Mouse (Mus musculus) megakaryocyte-erythroid progenitor cell, adult 5-6 weeks (primary cell): ENCODE data around the gene Fgfr2. TPM values are rescaled to one million over a fixed set of nuclear protein-coding genes. Genes with fewer than 3 reads are reported as not detected.

Experiments
- ATAC-seq: replicated peaks from 2 replicates; pipeline ENCODE4 v1.8.0; 2016; ENCODE audit warnings: mild to moderate bottlenecking, inconsistent platforms; ENCODE audit not compliant: severe bottlenecking, poor library complexity, low FRiP score, low TSS enrichment
- total RNA-seq, 2 experiments: library from RNA; stranded (forward) in 1 of 2; stranded (reverse) in 1 of 2; fragments of 200-1000, 215-1000 nt in 1 of 2; fragments of >200 nt in 1 of 2; fragmentation: Nextera tagmentation in 1 of 2; gene quantifications; 2 replicates each; pipeline ENCODE4 v1.2.3; 2014 to 2017

Fgfr2 gene
- total RNA-seq, 2 experiments from 2014 or later: not detected

DNA sequence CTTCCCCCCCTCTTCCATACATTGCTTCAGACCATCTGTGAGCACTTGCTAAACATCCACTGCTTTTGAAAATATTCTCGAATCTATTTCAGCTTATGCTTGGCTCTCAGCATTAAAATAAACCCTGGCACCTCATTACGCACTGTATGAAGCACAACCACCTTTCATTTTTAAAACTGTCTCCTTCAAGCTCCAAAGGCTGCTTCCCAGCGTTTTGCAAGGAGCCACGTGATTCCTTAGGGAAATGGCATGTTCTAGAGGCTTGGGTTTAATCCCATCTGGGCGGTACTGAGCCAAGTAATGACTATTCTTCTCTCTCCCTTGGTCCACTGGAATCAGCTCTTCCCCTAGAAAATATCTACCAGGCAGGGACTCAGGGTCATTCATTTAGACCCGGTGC lies 1305.2 kb downstream of the Fgfr2 start:
- ATAC-seq: no peak

DNA sequence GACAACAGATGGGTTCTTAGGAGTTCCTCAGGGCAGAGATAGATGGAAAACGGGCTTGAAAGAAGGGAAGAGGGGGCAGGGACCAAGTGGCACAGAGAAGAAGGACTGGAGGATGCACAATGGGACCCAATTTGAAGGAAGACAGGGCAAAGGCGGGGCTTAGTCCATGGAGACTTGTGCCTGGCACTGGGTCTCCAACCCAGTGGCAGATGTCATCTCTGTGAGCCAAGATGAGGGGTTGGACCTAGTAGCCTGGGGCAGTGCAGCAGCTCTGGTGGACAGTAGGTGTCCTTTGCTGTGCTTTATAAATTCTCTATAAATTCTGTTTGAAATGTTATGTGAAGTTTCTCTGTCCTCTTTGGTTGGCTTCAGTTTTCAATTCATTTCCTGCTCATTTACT lies 1306.5 kb downstream of the Fgfr2 start:
- ATAC-seq: no peak

DNA sequence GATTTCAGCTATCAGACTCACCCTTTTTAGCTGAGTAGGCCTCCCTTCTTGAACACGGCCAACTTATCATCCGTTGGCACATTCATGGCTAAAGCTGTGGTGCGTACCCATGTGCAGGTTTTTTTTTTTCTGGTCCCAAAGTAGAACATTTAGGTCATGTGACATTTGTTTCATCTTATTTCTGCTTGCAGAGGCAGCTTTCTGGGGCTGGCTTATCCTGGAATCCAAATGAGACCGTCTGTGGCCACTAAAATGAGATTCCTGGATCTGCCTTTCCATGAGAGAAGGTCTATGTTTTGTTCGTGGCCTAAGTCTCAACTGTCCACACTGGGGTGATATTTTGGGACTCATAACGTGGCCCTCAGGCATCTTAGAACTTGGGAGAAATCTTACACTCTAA lies 1311.0 kb downstream of the Fgfr2 start:
- no peak for ATAC-seq

GRCm38 (mm10) chr7:131810916-131811315 lies 1312.2 kb downstream of the Fgfr2 start:
- ATAC-seq: no peak

DNA sequence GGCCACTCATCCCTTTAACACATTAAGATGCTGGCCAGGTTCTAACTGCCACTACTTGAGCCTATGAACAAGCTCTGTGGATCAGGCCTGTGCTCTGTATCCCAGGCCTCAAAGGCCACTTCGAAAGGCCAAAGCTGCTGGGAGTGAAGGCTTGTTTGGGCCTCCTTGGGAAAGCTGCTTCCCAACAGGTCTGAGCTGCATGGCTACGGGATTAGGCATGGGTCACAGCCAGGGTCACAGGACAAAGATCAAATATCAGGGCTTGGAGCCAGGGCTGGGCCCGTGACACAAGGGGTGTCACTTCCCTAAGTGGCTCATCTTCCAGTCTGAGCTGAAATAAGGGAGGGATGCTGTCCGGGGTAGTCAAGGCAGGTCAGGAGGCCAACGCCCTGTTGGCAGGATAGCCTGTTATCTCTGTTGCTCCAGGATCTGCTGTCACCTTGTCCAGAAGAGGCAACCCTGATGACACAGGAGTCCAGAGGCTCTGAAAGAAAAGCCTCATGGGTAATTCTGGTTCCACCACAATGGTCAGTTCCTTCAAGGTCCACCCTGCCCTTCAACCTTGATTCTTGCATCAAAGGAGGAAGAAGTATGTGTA lies 1313.5 kb downstream of the Fgfr2 start:
- ATAC-seq: no peak

GRCm38 (mm10) chr7:131807257-131807656 lies 1315.9 kb downstream of the Fgfr2 start:
- no peak for ATAC-seq

DNA sequence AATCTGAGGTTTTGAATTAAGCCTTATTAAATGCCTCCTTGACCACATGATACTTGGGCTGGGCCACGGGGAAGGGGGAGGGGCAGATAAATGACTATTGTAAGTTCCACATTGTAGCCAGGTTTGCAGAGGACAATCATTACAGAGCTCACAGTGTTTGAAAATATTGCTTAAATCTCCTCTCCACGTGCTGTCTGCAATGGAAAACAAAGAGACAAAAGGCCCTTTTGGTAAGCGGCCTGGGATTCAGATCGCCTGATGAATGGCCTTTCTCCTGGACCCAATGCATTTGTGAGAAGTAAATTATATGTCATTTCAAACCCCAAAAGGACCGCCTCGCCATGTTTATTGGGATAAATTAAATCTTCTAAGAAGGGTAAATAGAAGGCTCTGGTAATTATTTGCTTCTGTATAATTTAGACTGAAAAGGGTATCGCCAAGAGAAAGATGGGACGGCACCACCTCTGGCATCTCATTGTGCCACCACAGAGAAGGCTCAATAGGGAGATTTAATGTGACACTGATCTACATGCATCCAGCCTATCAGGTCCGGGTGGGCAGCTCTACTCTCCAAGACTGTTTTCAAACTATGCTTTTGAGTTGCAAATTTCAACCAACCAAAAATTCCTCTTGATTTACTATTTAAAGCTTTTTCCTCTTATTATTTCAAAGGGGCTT lies 1317.5 kb downstream of the Fgfr2 start:
- ATAC-seq: no peak

DNA sequence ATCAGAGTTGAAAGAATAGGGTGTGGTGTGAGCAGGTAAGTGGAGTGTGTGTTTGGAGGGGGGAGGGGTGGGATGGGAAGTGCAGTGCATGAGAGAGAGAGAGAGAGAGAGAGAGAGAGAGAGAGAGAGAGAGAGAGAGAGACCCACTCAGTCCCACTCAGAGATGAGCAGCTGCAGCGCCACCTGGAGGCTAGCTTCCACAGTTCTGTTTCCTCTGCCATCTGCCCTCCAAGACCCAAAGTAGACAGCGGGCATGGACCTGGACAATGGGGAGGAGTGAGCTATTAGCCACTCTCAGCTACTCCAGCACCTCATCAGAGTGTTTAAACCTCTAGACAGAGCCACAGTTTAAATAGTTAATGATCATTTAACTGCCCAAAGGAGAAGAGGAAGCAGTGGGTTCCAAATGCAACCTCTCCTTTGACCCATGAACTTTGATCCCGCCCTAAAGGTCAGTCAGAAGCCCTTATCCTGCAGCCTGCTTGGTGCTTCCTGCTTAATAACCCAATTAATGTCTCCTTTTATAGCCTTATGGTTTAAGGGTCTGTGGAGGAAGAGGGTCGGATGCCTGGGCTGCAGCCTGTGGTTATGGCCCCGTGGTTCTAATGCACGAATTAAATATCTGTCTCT lies 1322.6 kb downstream of the Fgfr2 start:
- no peak for ATAC-seq

GRCm38 (mm10) chr7:131797161-131797560 lies 1326.0 kb downstream of the Fgfr2 start:
- no peak for ATAC-seq

- ATAC-seq: no peak
Observed at GRCm38 (mm10) chr7:131788595-131789206, 1334.4 kb downstream of the Fgfr2 start.

DNA sequence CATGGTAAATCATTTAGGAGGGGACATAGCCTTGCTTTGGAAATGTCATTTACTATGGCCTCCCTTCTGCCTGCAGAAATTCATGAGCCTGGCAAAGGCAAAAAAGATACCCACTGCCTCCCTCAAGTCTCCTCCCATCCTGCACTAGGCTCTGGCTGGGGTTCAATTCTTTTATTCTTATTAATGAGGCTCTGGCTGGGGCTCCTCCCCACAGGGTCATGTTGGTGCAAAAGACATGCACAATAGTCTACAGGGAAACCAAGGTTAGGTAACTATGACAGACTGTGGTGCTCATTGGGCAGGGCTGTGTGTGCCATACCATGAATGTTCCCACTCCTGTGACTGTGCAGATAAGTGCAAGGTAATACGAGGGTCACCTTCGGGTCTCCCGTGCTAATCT lies 1337.4 kb downstream of the Fgfr2 start:
- ATAC-seq: no peak

DNA sequence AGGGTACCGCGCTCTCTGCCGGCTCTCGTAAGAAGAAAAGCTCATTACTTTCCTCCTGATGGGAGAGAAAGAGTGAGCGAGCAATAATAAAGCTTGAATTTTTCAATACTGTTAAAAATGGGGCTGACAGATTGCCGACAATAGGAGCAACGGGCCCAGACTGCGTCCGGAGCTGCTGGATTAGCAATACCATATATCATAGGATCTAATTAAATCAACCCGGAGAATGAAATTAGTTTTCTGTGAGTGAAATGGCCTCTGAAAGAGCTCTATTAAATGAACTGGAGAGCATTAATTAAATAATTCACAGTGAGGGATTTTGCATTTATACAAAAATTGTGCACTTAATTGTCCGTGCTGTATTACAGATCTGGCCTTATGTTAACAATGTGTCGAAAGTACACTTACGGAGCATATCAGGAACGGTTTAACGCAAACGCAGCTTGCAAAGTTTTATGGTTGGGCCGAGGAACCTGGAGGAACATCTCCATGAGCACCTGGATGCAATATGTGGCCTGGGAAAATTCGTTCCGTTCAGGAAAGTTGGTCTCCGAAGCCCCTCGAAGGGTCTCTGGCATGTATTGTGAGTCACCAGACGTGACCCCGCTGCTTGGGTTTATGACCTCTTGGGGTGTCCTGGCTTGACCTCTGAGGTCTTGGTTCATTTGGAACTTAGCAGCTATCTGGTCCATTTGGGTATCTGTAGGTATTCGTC lies 1344.7 kb downstream of the Fgfr2 start:
- no peak for ATAC-seq

DNA sequence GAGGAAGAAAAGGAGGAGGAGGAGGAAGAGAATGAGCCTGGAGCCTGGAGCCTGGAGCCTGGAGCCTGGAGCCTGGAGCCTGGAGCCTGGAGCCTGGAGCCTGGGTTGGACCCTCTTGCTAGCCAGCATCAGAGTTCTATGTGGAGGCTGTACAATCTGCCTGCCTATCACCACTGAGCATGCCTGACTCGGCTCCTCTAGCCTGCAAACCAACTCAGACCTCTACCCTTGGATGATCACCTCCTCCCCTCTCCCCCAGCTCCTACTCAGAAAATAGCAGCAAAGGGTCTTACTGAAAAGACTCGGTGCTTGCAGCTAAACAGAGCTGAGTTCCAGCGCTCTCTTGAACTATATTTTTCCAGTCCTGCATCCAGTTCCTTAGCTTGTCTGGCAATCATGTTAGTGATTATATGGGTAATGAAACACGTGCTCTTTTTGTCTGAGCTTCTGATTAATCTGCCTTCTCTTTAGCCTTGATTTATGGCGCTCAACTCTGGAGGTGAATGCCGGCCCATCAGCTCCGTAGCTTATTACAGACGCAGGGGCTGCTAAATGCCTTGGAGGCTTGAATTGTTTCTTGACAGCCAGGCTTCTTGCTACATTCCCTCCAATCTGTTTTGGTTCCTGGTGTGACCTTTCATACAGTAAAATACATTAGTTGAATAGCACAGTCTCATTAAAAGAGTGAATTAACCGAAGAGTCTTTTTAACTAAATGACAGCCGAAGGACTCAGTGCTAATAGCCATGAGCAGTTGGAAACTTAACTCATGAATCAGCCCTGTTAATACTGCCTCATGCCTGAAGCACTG lies 1345.5 kb downstream of the Fgfr2 start:
- no peak for ATAC-seq

- ATAC-seq: no peak
Observed at GRCm38 (mm10) chr7:131776191-131776752, 1346.9 kb downstream of the Fgfr2 start.

GRCm38 (mm10) chr7:131757922-131758321 lies 1365.2 kb downstream of the Fgfr2 start:
- ATAC-seq: no peak

- no peak for ATAC-seq
Observed at GRCm38 (mm10) chr7:131747152-131748010, 1375.8 kb downstream of the Fgfr2 start.

DNA sequence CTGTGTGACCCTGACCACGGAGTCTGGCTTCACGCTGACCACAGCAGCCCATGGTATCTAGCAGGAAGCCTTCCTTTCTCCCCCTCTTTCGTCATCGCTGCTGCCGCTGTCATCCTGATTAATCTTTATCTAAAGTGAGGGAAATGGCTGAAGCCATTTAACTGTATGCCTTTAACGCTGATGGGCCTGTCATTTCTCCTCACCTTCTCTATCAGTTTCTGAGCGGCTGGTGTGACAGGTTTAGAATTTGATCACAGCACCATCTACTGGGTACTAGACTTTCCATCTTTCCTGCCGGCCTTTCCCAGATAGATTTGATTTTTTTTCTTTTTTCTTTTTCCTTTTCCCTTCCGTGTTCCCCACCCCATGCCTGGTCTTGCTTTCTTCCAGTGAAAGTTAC lies 1376.4 kb downstream of the Fgfr2 start:
- no peak for ATAC-seq

- ATAC-seq: no peak
Observed at GRCm38 (mm10) chr7:131743193-131743592, 1380.0 kb downstream of the Fgfr2 start.
